Comparison of ENCODE assay signal across 19 mouse cellular contexts in the genomic region with DNA sequence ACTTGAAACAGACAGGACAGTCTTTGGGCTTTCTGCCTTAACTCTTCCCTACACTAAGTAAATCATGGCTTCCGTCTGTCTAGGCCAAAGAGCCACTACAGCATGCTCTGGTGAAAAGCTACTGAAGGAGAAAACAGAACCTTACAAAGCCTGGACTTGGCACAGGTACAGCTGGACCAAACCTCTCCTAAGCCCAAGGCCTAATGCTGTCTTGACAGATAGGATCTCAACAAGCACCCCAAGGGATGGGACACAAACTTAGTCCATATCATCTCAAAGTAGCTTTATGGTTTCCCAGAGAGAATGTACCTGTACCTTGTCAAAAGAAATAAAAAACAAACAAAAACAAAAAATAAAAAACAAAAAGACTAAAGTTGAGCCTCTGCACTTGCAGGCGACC.
"Had no signal": no experiment of that assay in that cellular context is flagged by ENCODE, and none has a peak within 500 bp of the region (broad histone marks: within the 10 kb centered on the region; RNA-seq: fewer than 3 reads in every experiment).

No protein-coding gene starts in this region.

- H3K4me2 ChIP-seq: lung, embryonic 15.5 days; midbrain, embryonic 11.5 days; midbrain, embryonic 13.5 days; midbrain, embryonic 15.5 days; neural tube, embryonic 13.5 days; neural tube, embryonic 15.5 days had no signal

- H3K4me3 ChIP-seq: lung, embryonic 15.5 days; megakaryocyte, embryonic 14.5 days; midbrain, embryonic 13.5 days; midbrain, embryonic 15.5 days; neural tube, embryonic 13.5 days; neural tube, embryonic 15.5 days had no signal

- DNase-seq: lung, adult 2 months; lung, postnatal 14 days; lung, postnatal 36 days; retina, postnatal 1 day; right cerebral cortex, adult 18-20 months; right cerebral cortex, postnatal 25 days; right cerebral cortex, postnatal 4 days; spleen, adult 18-20 months; thymus, adult 18-20 months; thymus, postnatal 14 days; thymus, postnatal 36 days had no signal

- H3K9me3 ChIP-seq: lung, embryonic 15.5 days; megakaryocyte, embryonic 14.5 days; midbrain, embryonic 13.5 days; midbrain, embryonic 15.5 days; neural tube, embryonic 13.5 days; neural tube, embryonic 15.5 days had no signal

- H3K9ac ChIP-seq: lung, embryonic 15.5 days; midbrain, embryonic 13.5 days; midbrain, embryonic 15.5 days; neural tube, embryonic 13.5 days; neural tube, embryonic 15.5 days had no signal

- H3K4me1 ChIP-seq: lung, embryonic 15.5 days; midbrain, embryonic 13.5 days; midbrain, embryonic 15.5 days; neural tube, embryonic 13.5 days; neural tube, embryonic 15.5 days had no signal

- H3K27me3 ChIP-seq: lung, embryonic 15.5 days; megakaryocyte, embryonic 14.5 days; midbrain, embryonic 13.5 days; midbrain, embryonic 15.5 days; neural tube, embryonic 13.5 days; neural tube, embryonic 15.5 days had no signal

- H3K27ac ChIP-seq: lung, embryonic 15.5 days; macrophage; midbrain, embryonic 13.5 days; midbrain, embryonic 15.5 days; neural tube, embryonic 13.5 days; neural tube, embryonic 15.5 days had no signal
